Mouse (Mus musculus): ENCODE measurements around the gene Ntrk2. TPM values are rescaled to one million over a fixed set of nuclear protein-coding genes. Genes with fewer than 3 reads are reported as not detected.
A peak's percentile ranks its signal among the peaks of the same experiment; 100 is the strongest.
"Not testable (repeated sequence)": the region's sequence is repeated elsewhere in the genome, so short reads cannot be mapped to it uniquely, and the experiment has no call there.

The Ntrk2 gene
- polyA plus RNA-seq, 1 experiment from 2014 or later = 137 TPM

DNA sequence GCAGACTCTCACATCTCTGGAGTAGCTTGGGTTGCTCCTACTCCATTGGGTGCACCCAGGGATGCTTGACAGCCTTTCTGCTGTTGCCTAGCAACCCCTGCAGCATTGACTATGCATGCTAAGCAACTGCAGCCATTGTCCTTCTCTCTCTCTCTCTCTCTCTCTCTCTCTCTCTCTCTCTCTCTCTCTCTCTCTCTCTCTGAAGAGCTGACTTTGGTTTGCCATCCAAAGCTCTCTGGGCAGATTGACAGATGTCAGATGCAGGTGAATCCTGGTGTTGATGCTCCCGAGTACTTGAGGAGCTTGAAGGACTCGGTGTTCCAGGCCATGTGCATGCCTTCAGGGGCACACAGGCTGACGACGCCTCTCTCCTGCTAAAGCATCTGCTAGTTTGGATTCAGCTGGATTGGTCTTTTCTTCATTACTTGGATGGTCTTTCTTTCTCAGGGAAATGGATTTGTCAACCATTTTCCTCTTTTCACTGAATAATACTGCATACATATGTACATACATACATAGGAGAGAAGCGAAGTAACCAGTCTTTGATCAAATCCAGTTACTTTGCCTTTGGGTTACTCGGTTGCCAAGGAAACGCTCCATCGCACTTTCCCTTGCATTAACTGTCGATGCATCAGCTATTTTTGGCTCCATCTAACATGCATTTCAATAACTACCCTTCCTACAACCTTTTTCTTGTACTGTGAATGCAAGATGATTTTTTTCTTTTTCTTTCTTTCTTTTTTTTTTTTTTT, 234.8 kb downstream of the Ntrk2 start:
- H3K9me3 ChIP-seq (ENCODE audit: control insufficient read depth, low read length) = no peaks in the 10 kb centered on the region
- 25% methylated on average over 9 of the region's 9 CpGs for WGBS

GRCm38 (mm10) chr13:59052188-59052587, 245.8 kb downstream of the Ntrk2 start:
- Histone ChIP-seq H3K27me3 (ENCODE audit: control insufficient read depth, insufficient read depth, low read length) (no peaks in the 10 kb centered on the region), H3K4me2 (ENCODE audit: low read depth, low read length) (no peak overlapping the region), H3K36me3 (ENCODE audit: control insufficient read depth, insufficient read depth, low read length) (no peaks in the 10 kb centered on the region), H3K9ac (replicated peaks; ENCODE audit: low read depth, low read length) (no peak overlapping the region), H3K27ac (ENCODE audit: low read depth, low read length) (no peak overlapping the region), H3K4me3 (ENCODE audit: low read depth, low read length) (no peak overlapping the region), H3K9me3 (ENCODE audit: control insufficient read depth, low read length) (no peaks in the 10 kb centered on the region), H3K4me1 (ENCODE audit: control insufficient read depth, insufficient read depth, low read length) (no peaks in the 10 kb centered on the region)
- no peak for ATAC-seq (ENCODE audit: low read depth)
- WGBS = 84% methylated on average over 4 of the region's 4 CpGs

More for the DNA sequence above, 234.8 kb downstream of the Ntrk2 start:
- ATAC-seq (ENCODE audit: low read depth) = peak; percentile 99
- Histone ChIP-seq H3K9ac (replicated peaks; ENCODE audit: low read depth, low read length) (no peak overlapping the region), H3K27me3 (ENCODE audit: control insufficient read depth, insufficient read depth, low read length) (no peaks in the 10 kb centered on the region), H3K27ac (ENCODE audit: low read depth, low read length) (peak overlapping the region; percentile 91), H3K4me3 (ENCODE audit: low read depth, low read length) (no peak overlapping the region), H3K36me3 (ENCODE audit: control insufficient read depth, insufficient read depth, low read length) (no peaks in the 10 kb centered on the region), H3K4me2 (ENCODE audit: low read depth, low read length) (peak overlapping the region; percentile 4; the same call in 1 of the 2 replicates), H3K4me1 (ENCODE audit: control insufficient read depth, insufficient read depth, low read length) (peaks cover 24% of the 10 kb centered on the region)

DNA sequence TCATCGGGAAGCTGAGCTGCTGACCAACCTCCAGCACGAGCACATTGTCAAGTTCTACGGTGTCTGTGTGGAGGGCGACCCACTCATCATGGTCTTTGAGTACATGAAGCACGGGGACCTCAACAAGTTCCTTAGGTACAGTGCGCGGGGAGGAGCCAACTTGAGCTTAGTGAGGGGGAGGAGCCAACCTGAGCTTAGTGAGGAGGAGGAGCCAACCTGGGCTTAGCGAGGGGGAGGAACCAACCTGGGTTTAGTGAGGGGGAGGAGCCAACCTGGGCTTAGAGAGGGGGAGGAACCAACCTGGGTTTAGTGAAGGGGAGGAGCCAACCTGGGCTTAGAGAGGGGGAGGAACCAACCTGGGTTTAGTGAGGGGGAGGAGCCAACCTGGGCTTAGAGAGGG, 248.0 kb downstream of the Ntrk2 start:
- not testable (repeated sequence) for H3K4me2 ChIP-seq (ENCODE audit: low read depth, low read length); H3K4me3 ChIP-seq (ENCODE audit: low read depth, low read length); H3K27ac ChIP-seq (ENCODE audit: low read depth, low read length); H3K36me3 ChIP-seq (ENCODE audit: control insufficient read depth, insufficient read depth, low read length); H3K27me3 ChIP-seq (ENCODE audit: control insufficient read depth, insufficient read depth, low read length); ATAC-seq (ENCODE audit: low read depth); H3K9ac ChIP-seq (replicated peaks; ENCODE audit: low read depth, low read length); H3K9me3 ChIP-seq (ENCODE audit: control insufficient read depth, low read length); H3K4me1 ChIP-seq (ENCODE audit: control insufficient read depth, insufficient read depth, low read length)
- 89% methylated on average over 8 of the region's 8 CpGs for WGBS

DNA sequence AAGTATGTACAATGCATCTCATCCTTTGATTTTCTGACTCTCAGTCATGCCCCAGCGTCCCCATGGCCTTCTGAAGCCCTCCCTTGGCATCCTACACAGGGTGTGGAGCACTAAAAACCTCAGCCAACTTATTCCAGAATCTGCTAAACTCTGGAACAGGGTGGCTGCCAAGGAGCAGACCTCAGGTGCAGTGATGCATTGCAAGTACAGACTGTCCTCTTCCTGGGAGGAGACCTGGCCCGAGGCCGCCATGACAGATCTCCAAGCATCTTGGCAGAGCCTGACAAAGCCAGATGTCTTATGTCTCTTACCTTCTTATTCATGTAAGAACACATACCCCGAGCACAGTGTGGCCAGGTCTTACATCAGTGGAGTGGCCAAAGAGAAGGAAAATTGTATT, 250.5 kb downstream of the Ntrk2 start:
- Histone ChIP-seq H3K27ac (ENCODE audit: low read depth, low read length) (no peak overlapping the region), H3K36me3 (ENCODE audit: control insufficient read depth, insufficient read depth, low read length) (no peaks in the 10 kb centered on the region), H3K9ac (replicated peaks; ENCODE audit: low read depth, low read length) (no peak overlapping the region), H3K4me2 (ENCODE audit: low read depth, low read length) (no peak overlapping the region), H3K4me1 (ENCODE audit: control insufficient read depth, insufficient read depth, low read length) (no peaks in the 10 kb centered on the region), H3K27me3 (ENCODE audit: control insufficient read depth, insufficient read depth, low read length) (no peaks in the 10 kb centered on the region), H3K9me3 (ENCODE audit: control insufficient read depth, low read length) (no peaks in the 10 kb centered on the region), H3K4me3 (ENCODE audit: low read depth, low read length) (no peak overlapping the region)
- no peak for ATAC-seq (ENCODE audit: low read depth)
- 89% methylated on average over 4 of the region's 4 CpGs for WGBS

GRCm38 (mm10) chr13:59057886-59058285, 251.5 kb downstream of the Ntrk2 start:
- Histone ChIP-seq H3K4me3 (ENCODE audit: low read depth, low read length) (no peak overlapping the region), H3K36me3 (ENCODE audit: control insufficient read depth, insufficient read depth, low read length) (no peaks in the 10 kb centered on the region), H3K27ac (ENCODE audit: low read depth, low read length) (no peak overlapping the region), H3K9ac (replicated peaks; ENCODE audit: low read depth, low read length) (no peak overlapping the region), H3K4me1 (ENCODE audit: control insufficient read depth, insufficient read depth, low read length) (no peaks in the 10 kb centered on the region), H3K27me3 (ENCODE audit: control insufficient read depth, insufficient read depth, low read length) (no peaks in the 10 kb centered on the region), H3K9me3 (ENCODE audit: control insufficient read depth, low read length) (no peaks in the 10 kb centered on the region), H3K4me2 (ENCODE audit: low read depth, low read length) (no peak overlapping the region)
- no peak for ATAC-seq (ENCODE audit: low read depth)
- WGBS = 85% methylated on average over 1 of the region's 1 CpGs

DNA sequence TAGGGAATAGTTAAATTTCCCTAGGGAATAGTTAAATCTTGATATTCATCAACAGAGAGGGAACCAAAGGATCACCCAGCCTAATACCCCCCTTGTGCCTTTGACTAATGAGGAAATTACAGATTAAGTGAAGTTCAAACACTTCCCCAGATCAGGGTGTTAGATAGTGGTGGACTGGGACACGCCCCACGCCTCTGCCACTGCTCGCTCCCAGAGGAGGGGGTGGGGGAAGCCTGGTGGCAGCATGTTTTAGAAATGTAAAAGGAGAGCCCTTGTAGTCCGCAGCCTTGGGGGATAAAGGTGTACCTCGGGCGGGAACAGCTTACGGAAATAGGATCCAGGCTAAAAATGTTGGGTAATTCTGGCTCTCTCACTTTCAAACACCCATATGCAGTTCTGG, 252.7 kb downstream of the Ntrk2 start:
- WGBS = 39% methylated on average over 7 of the region's 7 CpGs
- H3K4me1 ChIP-seq (ENCODE audit: control insufficient read depth, insufficient read depth, low read length) = no peaks in the 10 kb centered on the region
- H3K27me3 ChIP-seq (ENCODE audit: control insufficient read depth, insufficient read depth, low read length) = no peaks in the 10 kb centered on the region
- H3K4me2 ChIP-seq (ENCODE audit: low read depth, low read length) = no peak overlapping the region
- no peak overlapping the region for H3K4me3 ChIP-seq (ENCODE audit: low read depth, low read length)
- H3K9me3 ChIP-seq (ENCODE audit: control insufficient read depth, low read length) = no peaks in the 10 kb centered on the region
- ATAC-seq (ENCODE audit: low read depth) = no peak
- H3K9ac ChIP-seq (replicated peaks; ENCODE audit: low read depth, low read length) = no peak overlapping the region
- no peak overlapping the region for H3K27ac ChIP-seq (ENCODE audit: low read depth, low read length)
- no peaks in the 10 kb centered on the region for H3K36me3 ChIP-seq (ENCODE audit: control insufficient read depth, insufficient read depth, low read length)

GRCm38 (mm10) chr13:59065677-59066076, 259.3 kb downstream of the Ntrk2 start:
- WGBS = 74% methylated on average over 3 of the region's 3 CpGs
- no peak overlapping the region for H3K4me3 ChIP-seq (ENCODE audit: low read depth, low read length)
- no peak overlapping the region for H3K4me2 ChIP-seq (ENCODE audit: low read depth, low read length)
- no peaks in the 10 kb centered on the region for H3K4me1 ChIP-seq (ENCODE audit: control insufficient read depth, insufficient read depth, low read length)
- no peaks in the 10 kb centered on the region for H3K9me3 ChIP-seq (ENCODE audit: control insufficient read depth, low read length)
- no peak overlapping the region for H3K9ac ChIP-seq (replicated peaks; ENCODE audit: low read depth, low read length)
- no peak for ATAC-seq (ENCODE audit: low read depth)
- H3K27me3 ChIP-seq (ENCODE audit: control insufficient read depth, insufficient read depth, low read length) = no peaks in the 10 kb centered on the region
- H3K27ac ChIP-seq (ENCODE audit: low read depth, low read length) = no peak overlapping the region
- no peaks in the 10 kb centered on the region for H3K36me3 ChIP-seq (ENCODE audit: control insufficient read depth, insufficient read depth, low read length)

DNA sequence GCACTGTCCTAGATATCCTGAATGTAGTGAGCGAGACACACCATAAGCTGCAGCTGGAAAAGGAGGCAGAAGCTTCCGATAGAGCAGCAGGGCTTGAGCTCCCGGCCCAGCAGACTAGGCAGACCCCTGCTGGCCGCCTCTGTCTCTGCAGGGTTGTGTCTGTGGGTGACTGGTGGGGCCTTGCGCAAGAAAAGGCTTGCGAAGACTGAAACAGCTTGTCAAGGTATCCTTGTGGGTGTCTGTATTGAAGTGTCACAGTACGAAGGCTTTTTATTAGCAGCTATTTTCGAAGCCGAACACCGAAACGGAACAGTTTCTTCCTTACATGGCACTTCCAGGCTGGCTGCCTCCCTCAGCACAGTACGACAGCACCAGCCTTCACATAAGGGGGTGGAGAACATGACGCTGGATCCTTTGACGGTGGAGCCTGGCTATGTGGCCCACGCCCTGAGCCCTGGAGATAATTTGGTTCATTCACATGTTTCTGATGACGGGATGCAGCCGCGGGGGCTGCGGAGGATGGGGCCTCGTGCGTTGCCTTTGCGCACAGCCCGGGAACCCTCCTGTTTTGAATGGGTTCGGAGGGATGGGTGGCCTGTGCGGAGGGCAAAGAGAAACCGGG, 267.4 kb downstream of the Ntrk2 start:
- ATAC-seq (ENCODE audit: low read depth) = peak; percentile 94
- 19% methylated on average over 26 of the region's 26 CpGs for WGBS
- Histone ChIP-seq H3K27me3 (ENCODE audit: control insufficient read depth, insufficient read depth, low read length) (no peaks in the 10 kb centered on the region), H3K4me2 (ENCODE audit: low read depth, low read length) (no peak overlapping the region), H3K4me1 (ENCODE audit: control insufficient read depth, insufficient read depth, low read length) (no peaks in the 10 kb centered on the region), H3K27ac (ENCODE audit: low read depth, low read length) (no peak overlapping the region), H3K4me3 (ENCODE audit: low read depth, low read length) (no peak overlapping the region), H3K36me3 (ENCODE audit: control insufficient read depth, insufficient read depth, low read length) (no peaks in the 10 kb centered on the region), H3K9me3 (ENCODE audit: control insufficient read depth, low read length) (no peaks in the 10 kb centered on the region), H3K9ac (replicated peaks; ENCODE audit: low read depth, low read length) (no peak overlapping the region)

DNA sequence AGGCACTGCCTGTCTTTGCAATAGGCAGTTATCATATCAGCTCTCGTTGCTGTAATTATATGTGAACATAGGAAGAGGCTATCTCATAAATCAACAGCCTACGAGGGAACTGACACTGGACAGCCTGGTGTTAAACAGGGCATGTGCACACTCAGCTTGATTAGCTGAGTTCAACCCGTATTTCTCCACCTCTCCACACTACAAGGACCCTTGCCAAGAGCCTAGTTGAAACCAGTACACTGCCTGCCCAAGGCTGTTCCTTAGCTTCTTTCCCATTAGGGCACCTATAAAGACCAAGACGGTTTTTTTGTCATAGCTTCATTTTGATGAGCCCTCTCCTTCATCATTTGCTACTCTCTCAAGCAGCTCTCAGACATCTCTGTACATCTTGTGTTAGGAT, 270.1 kb downstream of the Ntrk2 start:
- Histone ChIP-seq H3K9ac (replicated peaks; ENCODE audit: low read depth, low read length) (no peak overlapping the region), H3K4me3 (ENCODE audit: low read depth, low read length) (no peak overlapping the region), H3K27ac (ENCODE audit: low read depth, low read length) (no peak overlapping the region), H3K36me3 (ENCODE audit: control insufficient read depth, insufficient read depth, low read length) (no peaks in the 10 kb centered on the region), H3K27me3 (ENCODE audit: control insufficient read depth, insufficient read depth, low read length) (no peaks in the 10 kb centered on the region), H3K4me2 (ENCODE audit: low read depth, low read length) (no peak overlapping the region), H3K4me1 (ENCODE audit: control insufficient read depth, insufficient read depth, low read length) (no peaks in the 10 kb centered on the region), H3K9me3 (ENCODE audit: control insufficient read depth, low read length) (no peaks in the 10 kb centered on the region)
- 57% methylated on average over 4 of the region's 4 CpGs for WGBS
- no peak for ATAC-seq (ENCODE audit: low read depth)
